In the genomic region with DNA sequence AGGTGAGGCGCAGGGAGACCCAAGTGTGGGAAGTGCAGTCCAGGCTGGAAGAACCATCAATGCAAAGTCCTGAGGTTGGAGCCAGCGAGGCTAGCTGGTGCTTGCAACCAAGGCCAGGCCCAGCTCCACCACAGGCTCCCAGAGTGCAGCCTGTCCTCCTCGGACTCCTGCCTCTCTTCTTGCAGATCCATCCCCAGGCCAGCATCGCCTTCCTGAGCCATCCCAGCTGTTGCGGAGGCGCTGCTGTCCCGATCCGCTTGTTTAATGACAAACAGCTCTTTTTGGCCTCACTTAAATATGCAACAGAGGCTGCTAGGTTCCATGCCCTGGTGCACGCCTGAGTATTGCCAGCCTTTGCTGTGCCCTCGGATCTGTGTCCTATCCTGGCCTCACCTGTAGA, we compare ENCODE assay signal across 19 mouse cellular contexts.
DNase-seq lines count a peak whose midpoint lies in the region; ATAC-seq lines count a peak whose summit lies in the region.
"Had no signal": no experiment of that assay in that cellular context is flagged by ENCODE, and none has a peak within 500 bp of the region (broad histone marks: within the 10 kb centered on the region; RNA-seq: fewer than 3 reads in every experiment).

No protein-coding gene starts in this region.

- peaks cover 7% of the 10 kb centered on the region; the same call in 1 of the 2 replicates for H3K27me3 ChIP-seq in hindbrain, embryonic 10.5 days (ENCODE audit: insufficient read depth, poor library complexity, severe bottlenecking)
- no peaks in the 10 kb centered on the region for H3K27me3 ChIP-seq in hindbrain, embryonic 12.5 days
- H3K27me3 ChIP-seq: embryonic facial prominence, embryonic 13.5 days; hindbrain, embryonic 13.5 days; midbrain, embryonic 15.5 days had no signal

- no peak overlapping the region for H3K4me3 ChIP-seq in hindbrain, embryonic 10.5 days
- H3K4me3 ChIP-seq in hindbrain, embryonic 12.5 days = no peak overlapping the region
- H3K4me3 ChIP-seq: embryonic facial prominence, embryonic 13.5 days; hindbrain, embryonic 13.5 days; layer of hippocampus, adult 2 months; liver, embryonic 15.5 days; midbrain, embryonic 15.5 days had no signal

- no peak overlapping the region for H3K4me2 ChIP-seq in hindbrain, embryonic 12.5 days (replicated peaks)
- H3K4me2 ChIP-seq: embryonic facial prominence, embryonic 13.5 days; hindbrain, embryonic 13.5 days; liver, embryonic 15.5 days; midbrain, embryonic 15.5 days had no signal

- H3K4me1 ChIP-seq in hindbrain, embryonic 10.5 days (replicated peaks) = peaks cover 8% of the 10 kb centered on the region
- H3K4me1 ChIP-seq in hindbrain, embryonic 12.5 days = no peaks in the 10 kb centered on the region
- H3K4me1 ChIP-seq: hindbrain, embryonic 13.5 days; midbrain, embryonic 15.5 days had no signal

- no peak for DNase-seq in hindbrain, embryonic 10.5 days (ENCODE audit: low spot score)
- DNase-seq in urinary bladder, postnatal 14 days (ENCODE audit: low spot score) = peak; percentile 58
- DNase-seq in urinary bladder, adult 2 months (ENCODE audit: low spot score) = no peak
- DNase-seq in kidney, postnatal 4 days = peak; percentile 78 to 84
- no peak for DNase-seq in left cerebral cortex, adult 9 months (ENCODE audit: low spot score in 2 of 2)
- DNase-seq in cerebellum, postnatal 25 days = no peak
- no peak for DNase-seq in cerebellum, postnatal 4 days (ENCODE audit: low spot score in 2 of 2)
- DNase-seq: adrenal gland, postnatal 14 days; cerebellum, postnatal 14 days; gastrocnemius, postnatal 36 days; left cerebral cortex, postnatal 4 days; spleen, adult 18-20 months had no signal

- WGBS in hindbrain, embryonic 10.5 days = 84% methylated on average over 10 of the region's 10 CpGs
- 81% methylated on average over 10 of the region's 10 CpGs for WGBS in hindbrain, embryonic 12.5 days

- H3K36me3 ChIP-seq in hindbrain, embryonic 10.5 days = no peaks in the 10 kb centered on the region
- H3K36me3 ChIP-seq in hindbrain, embryonic 12.5 days = no peaks in the 10 kb centered on the region
- H3K36me3 ChIP-seq: embryonic facial prominence, embryonic 13.5 days; hindbrain, embryonic 13.5 days; liver, embryonic 15.5 days; midbrain, embryonic 15.5 days had no signal

- H3K27ac ChIP-seq in hindbrain, embryonic 10.5 days = 0 out of 2 replicates have a peak overlapping the region, but pooled peaks have one; percentile 24
- no peak overlapping the region for H3K27ac ChIP-seq in hindbrain, embryonic 12.5 days
- H3K27ac ChIP-seq: embryonic facial prominence, embryonic 13.5 days; hindbrain, embryonic 13.5 days; layer of hippocampus, adult 2 months; liver, embryonic 15.5 days; midbrain, embryonic 15.5 days had no signal

- H3K9ac ChIP-seq in hindbrain, embryonic 12.5 days = no peak overlapping the region
- H3K9ac ChIP-seq: embryonic facial prominence, embryonic 13.5 days; hindbrain, embryonic 13.5 days; liver, embryonic 15.5 days; midbrain, embryonic 15.5 days had no signal

- no peaks in the 10 kb centered on the region for H3K9me3 ChIP-seq in hindbrain, embryonic 10.5 days
- no peaks in the 10 kb centered on the region for H3K9me3 ChIP-seq in hindbrain, embryonic 12.5 days (replicated peaks)
- H3K9me3 ChIP-seq: embryonic facial prominence, embryonic 13.5 days; hindbrain, embryonic 13.5 days; liver, embryonic 15.5 days; midbrain, embryonic 15.5 days had no signal

- ATAC-seq in hindbrain, embryonic 12.5 days (ENCODE audit: low FRiP score) = no peak
- ATAC-seq: forebrain, embryonic 14.5 days; midbrain, embryonic 15.5 days had no signal

Comparison
In these comparisons a context has a peak if more than half of its experiments do, and no peak if none do; other contexts are left out.
1. DNase-seq: peak in urinary bladder, postnatal 14 days (single experiment) and kidney, postnatal 4 days (2 of 2); none in hindbrain, embryonic 10.5 days (single experiment), urinary bladder, adult 2 months (single experiment), left cerebral cortex, adult 9 months (0 of 2), cerebellum, postnatal 25 days (0 of 2) and cerebellum, postnatal 4 days (0 of 2).